Mouse (Mus musculus): ENCODE measurements at regions not wholly inside any gene's neighbourhood (a gene's known extent, or its start where the extent isn't known, plus 50 kb on each side); places are given as distances from the start of the nearest gene placed in this dataset.

DNA sequence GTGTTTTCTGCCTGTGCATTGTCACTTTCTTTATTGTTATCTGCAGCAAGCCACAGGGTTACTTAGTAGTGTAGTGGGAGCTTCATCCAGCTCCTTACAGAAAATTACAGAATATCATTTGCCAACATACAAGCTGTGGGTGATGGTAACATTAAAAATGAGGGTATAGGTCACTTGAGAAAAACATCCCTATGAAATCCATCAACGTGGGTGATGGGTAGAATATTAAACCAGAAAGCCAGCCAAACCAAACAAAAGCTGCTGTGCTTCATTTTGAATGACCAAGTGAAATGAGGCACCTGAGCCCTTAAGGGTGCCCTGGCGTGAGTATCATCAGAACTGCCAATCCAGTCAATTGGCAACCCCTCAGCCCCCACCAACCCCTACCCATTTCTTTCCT lies 58.1 kb upstream of the Slc7a14 start:
- no peak overlapping the region for H3K27ac ChIP-seq (replicated peaks; ENCODE audit: low read depth, low read length)
- WGBS, result 65% methylated on average over 2 of the region's 2 CpGs
- no peaks in the 10 kb centered on the region for H3K4me1 ChIP-seq (ENCODE audit: control insufficient read depth, insufficient read depth, low read length)
- no peak overlapping the region for H3K9ac ChIP-seq (ENCODE audit: low read length)
- H3K36me3 ChIP-seq (ENCODE audit: control insufficient read depth, insufficient read depth, low read length), result no peaks in the 10 kb centered on the region
- H3K4me2 ChIP-seq (ENCODE audit: low read depth, severe bottlenecking), result no peak overlapping the region
- DNase-seq (ENCODE audit: low spot score), result no peak
- no peaks in the 10 kb centered on the region for H3K27me3 ChIP-seq (ENCODE audit: control insufficient read depth, insufficient read depth, low read length)
- ATAC-seq (ENCODE audit: insufficient number of reproducible peaks, low FRiP score, low TSS enrichment, low read depth), result no peak
- H3K9me3 ChIP-seq (ENCODE audit: control insufficient read depth, low read length), result no peaks in the 10 kb centered on the region
- no peak overlapping the region for H3K4me3 ChIP-seq (ENCODE audit: low read depth, low read length)
